Mouse (Mus musculus) liver, embryonic 11.5 days (tissue): ENCODE measurements around the gene Cdk11b. TPM values are rescaled to one million over a fixed set of nuclear protein-coding genes. Genes with fewer than 3 reads are reported as not detected.

Experiments used
- ATAC-seq: fragments of 200-750 bp; cut with Nextera tagmentation; replicated peaks from 2 replicates; pipeline ENCODE4 v1.8.0; 2017; ENCODE audit warnings: moderate number of reproducible peaks, mild to moderate bottlenecking, moderate TSS enrichment, moderate library complexity; ENCODE audit not compliant: low FRiP score
- DNase-seq: peaks from one replicate; pipeline ENCODE4 v3.0.0-alpha.2; 2017; ENCODE audit warnings: low spot score
- H3K27ac ChIP-seq: fragments of 300-500 bp; sonication (generic); 2 replicates; pipeline ENCODE4 v1.5.1; 2014; ENCODE audit warnings: mild to moderate bottlenecking, low read depth, low read length, control low read depth
- H3K27me3 ChIP-seq: fragments of 300-500 bp; sonication (generic); replicated peaks from 2 replicates; pipeline ENCODE4 v1.6.1; 2014; ENCODE audit warnings: low read length, mixed read lengths; ENCODE audit not compliant: control insufficient read depth, insufficient read depth
- H3K36me3 ChIP-seq: fragments of 300-500 bp; sonication (generic); 2 replicates; pipeline ENCODE4 v1.6.1; 2014; ENCODE audit warnings: mild to moderate bottlenecking, low read length, moderate library complexity, mixed read lengths; ENCODE audit not compliant: control insufficient read depth, insufficient read depth
- H3K4me1 ChIP-seq: fragments of 300-500 bp; sonication (generic); replicated peaks from 2 replicates; pipeline ENCODE4 v1.6.1; 2014; ENCODE audit warnings: low read length, mixed read lengths; ENCODE audit not compliant: control insufficient read depth, insufficient read depth
- H3K4me2 ChIP-seq: fragments of 300-500 bp; sonication (generic); 2 replicates; pipeline ENCODE4 v1.6.1; 2014; ENCODE audit warnings: mild to moderate bottlenecking, control low read depth, moderate library complexity
- H3K4me3 ChIP-seq: fragments of 300-500 bp; sonication (generic); 2 replicates; pipeline ENCODE4 v1.5.1; 2014; ENCODE audit warnings: low read depth, low read length, control low read depth
- H3K9ac ChIP-seq: fragments of 300-500 bp; sonication (generic); 2 replicates; pipeline ENCODE4 v1.6.1; 2014; ENCODE audit warnings: low read depth, low read length, control low read depth
- H3K9me3 ChIP-seq: fragments of 300-500 bp; sonication (generic); 2 replicates; pipeline ENCODE4 v1.6.1; 2016; ENCODE audit warnings: low read length, inconsistent platforms, mixed read lengths; ENCODE audit not compliant: control insufficient read depth
- WGBS: fragments of 180-500 bp; shearing (Covaris S2); extraction: QIAGEN DNeasy Blood & Tissue Kit; methylation state at CpG from one replicate; pipeline ENCODE4 v1.1.7; 2014; 5-methylcytosine and 5-hydroxymethylcytosine counted together
- polyA plus RNA-seq: library from polyadenylated mRNA; unstranded; fragments of >200 nt; fragmentation: Nextera tagmentation; extraction: Ambion mirVana; gene quantifications from 2 replicates; pipeline ENCODE4 v1.2.1, GENCODE M21; 2014

Gene Cdk11b
- polyA plus RNA-seq, 1 experiment from 2014 or later = 64.9 TPM

- H3K36me3 ChIP-seq = no peaks in the 10 kb centered on the region
- H3K4me2 ChIP-seq = peak within 1 kb of the TSS; percentile 93
- H3K4me1 ChIP-seq = 0 out of 2 replicates have a peak, but pooled peaks cover 2% of the 10 kb centered on the region
- WGBS = 1% methylated on average over 45 of the region's 47 CpGs
- peak; percentile 50 for DNase-seq
- ATAC-seq = peak; percentile 44; the same call in 1 of the 2 replicates
- H3K9ac ChIP-seq = peak within 1 kb of the TSS; percentile 55
- H3K27me3 ChIP-seq = peaks cover 45% of the 10 kb centered on the region
- no peak within 1 kb of the TSS for H3K27ac ChIP-seq
- no peaks in the 10 kb centered on the region for H3K9me3 ChIP-seq
- H3K4me3 ChIP-seq = peak within 1 kb of the TSS; percentile 60
Observed at GRCm38 (mm10) chr4:155694111-155694481, 69.4 kb downstream of the Cdk11b start, which contains the start of gene Fndc10. Fndc10 (plus strand) TSS chr4:155694342.

GRCm38 (mm10) chr4:155694482-155695401 lies 70.1 kb downstream of the Cdk11b start:
- DNase-seq (peak; percentile 60), ATAC-seq (no peak; the same call in 1 of the 2 replicates)
- H3K9ac ChIP-seq = peak overlapping the region; percentile 55

GRCm38 (mm10) chr4:155695531-155696062 lies 70.9 kb downstream of the Cdk11b start:
- Histone ChIP-seq H3K27ac (no peak overlapping the region), H3K9ac (no peak overlapping the region), H3K4me3 (no peak overlapping the region), H3K36me3 (no peaks in the 10 kb centered on the region), H3K4me1 (0 out of 2 replicates have a peak, but pooled peaks cover 2% of the 10 kb centered on the region), H3K9me3 (no peaks in the 10 kb centered on the region), H3K4me2 (peak overlapping the region; percentile 93), H3K27me3 (peaks cover 45% of the 10 kb centered on the region)
- ATAC-seq (no peak), DNase-seq (no peak)
- 81% methylated on average over 4 of the region's 4 CpGs for WGBS

More at GRCm38 (mm10) chr4:155694482-155695401, 70.1 kb downstream of the Cdk11b start:
- peaks cover 45% of the 10 kb centered on the region for H3K27me3 ChIP-seq
- no peaks in the 10 kb centered on the region for H3K36me3 ChIP-seq
- H3K4me3 ChIP-seq = peak overlapping the region; percentile 60
- H3K27ac ChIP-seq = no peak overlapping the region
- H3K4me2 ChIP-seq = peak overlapping the region; percentile 93
- 0 out of 2 replicates have a peak, but pooled peaks cover 2% of the 10 kb centered on the region for H3K4me1 ChIP-seq
- H3K9me3 ChIP-seq = no peaks in the 10 kb centered on the region
- 2% methylated on average over 87 of the region's 92 CpGs for WGBS

GRCm38 (mm10) chr4:155696261-155697255 lies 71.9 kb downstream of the Cdk11b start:
- 64% methylated on average over 16 of the region's 16 CpGs for WGBS

More at GRCm38 (mm10) chr4:155696261-155697255, 71.9 kb downstream of the Cdk11b start:
- DNase-seq (no peak), ATAC-seq (no peak)
- Histone ChIP-seq H3K27ac (no peak overlapping the region), H3K4me3 (no peak overlapping the region), H3K36me3 (no peaks in the 10 kb centered on the region), H3K27me3 (peaks cover 45% of the 10 kb centered on the region), H3K9ac (no peak overlapping the region), H3K4me1 (0 out of 2 replicates have a peak, but pooled peaks cover 2% of the 10 kb centered on the region), H3K4me2 (no peak overlapping the region), H3K9me3 (no peaks in the 10 kb centered on the region)

Other genes starting within 250 kb of the Cdk11b start
- gene Gabrd, start 226.7 kb upstream of the Cdk11b start, polyA plus RNA-seq = not detected in 2 replicates
- gene Cfap74, start 215.7 kb upstream of the Cdk11b start, polyA plus RNA-seq = 0.90 and 1.1 TPM in 2 replicates
- not detected in 2 replicates for gene Tmem52, start 155.7 kb upstream of the Cdk11b start, polyA plus RNA-seq
- 273 and 277 TPM in 2 replicates for gene Gnb1, start 133.5 kb upstream of the Cdk11b start, polyA plus RNA-seq
- gene Nadk, start 62.5 kb upstream of the Cdk11b start, polyA plus RNA-seq = 117 and 128 TPM in 2 replicates
- 13.4 and 14.5 TPM in 2 replicates for gene Slc35e2, start 23.4 kb upstream of the Cdk11b start, polyA plus RNA-seq
- gene Gm10563, start 20.6 kb downstream of the Cdk11b start, polyA plus RNA-seq = not detected in 2 replicates
- gene Mmp23, start 28.5 kb downstream of the Cdk11b start, polyA plus RNA-seq = 13.6 and 13.7 TPM in 2 replicates
- 10.4 and 12.2 TPM in 2 replicates for gene Mib2, start 44.3 kb downstream of the Cdk11b start, polyA plus RNA-seq
- 0.86 and 1.4 TPM in 2 replicates for gene Fndc10, start 69.5 kb downstream of the Cdk11b start, polyA plus RNA-seq
- gene Ssu72, start 79.9 kb downstream of the Cdk11b start, polyA plus RNA-seq = 122 and 125 TPM in 2 replicates
- 0.69 and 0.70 TPM in 2 replicates for gene Tmem240, start 109.9 kb downstream of the Cdk11b start, polyA plus RNA-seq
- gene Atad3a, start 136.2 kb downstream of the Cdk11b start, polyA plus RNA-seq = 156 and 161 TPM in 2 replicates
- 1.2 and 1.3 TPM in 2 replicates for gene Vwa1, start 149.8 kb downstream of the Cdk11b start, polyA plus RNA-seq
- gene Tmem88b, start 161.0 kb downstream of the Cdk11b start, polyA plus RNA-seq = 0.25 and 0.39 TPM in 2 replicates
- not detected in 2 replicates for gene Ankrd65, start 165.6 kb downstream of the Cdk11b start, polyA plus RNA-seq
- gene Mrpl20, start 178.0 kb downstream of the Cdk11b start, polyA plus RNA-seq = 312 and 326 TPM in 2 replicates
- 132 and 140 TPM in 2 replicates for gene Ccnl2, start 187.6 kb downstream of the Cdk11b start, polyA plus RNA-seq
- 199 and 212 TPM in 2 replicates for gene Aurkaip1, start 206.4 kb downstream of the Cdk11b start, polyA plus RNA-seq
- gene Mxra8, start 214.8 kb downstream of the Cdk11b start, polyA plus RNA-seq = 14.9 and 16.6 TPM in 2 replicates
- 7.0 and 11.0 TPM in 2 replicates for gene Dvl1, start 222.5 kb downstream of the Cdk11b start, polyA plus RNA-seq
- gene Tas1r3, start 238.5 kb downstream of the Cdk11b start, polyA plus RNA-seq = 0.22 and 0.26 TPM in 2 replicates
- gene Cptp, start 244.6 kb downstream of the Cdk11b start, polyA plus RNA-seq = 16.4 and 16.9 TPM in 2 replicates
- gene Ints11, start 244.7 kb downstream of the Cdk11b start, polyA plus RNA-seq = 79.3 and 86.8 TPM in 2 replicates